Mouse (Mus musculus) bone marrow macrophage, adult 2 months (primary cell): ENCODE results near the gene 4930563M21Rik.

Source experiments
- CTCF ChIP-seq: IDR thresholded peaks from 2 replicates; pipeline ENCODE4 v1.5.1; 2012; ENCODE audit warnings: low read depth, mild to moderate bottlenecking, low read length, moderate library complexity
- POLR2A ChIP-seq: IDR thresholded peaks from 2 replicates; pipeline ENCODE4 v1.6.1; 2012; ENCODE audit warnings: mild to moderate bottlenecking, low read depth, low read length, borderline replicate concordance

DNA sequence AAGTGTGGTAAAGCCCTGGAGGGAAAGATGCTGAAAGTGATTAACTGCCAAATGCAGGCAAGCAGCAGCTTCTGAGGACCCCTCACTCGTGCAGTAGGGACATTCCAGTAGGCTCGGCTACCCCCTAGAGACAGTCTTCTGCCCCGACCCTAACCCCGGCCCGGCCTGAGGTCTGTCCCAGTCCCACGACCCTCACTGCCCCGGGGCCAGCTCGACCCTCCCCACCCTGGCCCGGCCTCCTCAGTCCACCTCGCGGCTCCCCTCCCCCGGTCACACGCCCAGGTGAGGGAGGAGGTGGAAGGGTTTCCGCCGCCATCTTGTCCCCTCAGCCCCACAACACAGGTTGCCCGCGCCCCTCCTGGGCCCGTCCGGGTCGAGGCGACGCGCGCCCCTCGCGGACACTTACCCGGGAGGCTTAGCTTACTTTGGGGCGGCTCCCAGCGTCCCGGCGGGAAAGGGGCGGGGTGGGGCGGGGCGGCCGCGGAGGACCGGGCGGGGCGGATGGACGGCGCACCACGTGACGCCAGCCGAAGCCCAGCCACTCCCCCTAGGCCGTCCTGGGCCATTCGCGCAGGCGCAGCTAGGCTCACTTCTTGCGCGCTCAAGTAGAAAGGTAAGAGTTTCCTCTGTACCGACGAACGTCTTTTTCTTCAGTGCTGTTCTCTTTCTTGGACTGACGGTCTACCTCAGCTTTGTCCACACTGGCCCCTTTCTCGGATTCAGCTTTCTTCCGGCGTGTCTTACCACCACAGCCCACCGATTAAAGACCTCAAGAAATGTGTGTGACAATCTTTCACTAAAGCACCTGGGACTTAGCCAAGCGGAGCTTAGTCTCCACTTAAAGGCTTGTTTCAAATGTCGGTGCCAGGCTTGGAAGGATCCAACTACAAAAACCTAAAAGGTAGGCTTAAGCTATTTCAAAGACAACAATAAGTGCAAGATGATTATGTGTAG, 72.4 kb downstream of the 4930563M21Rik start, which contains the start of gene Scaper:
- no peak for TF ChIP-seq CTCF
- peak; percentile 30; the same call in 1 of the 2 replicates for TF ChIP-seq POLR2A
